Mouse (Mus musculus): ENCODE data around the gene Irx2. TPM values are rescaled to one million over a fixed set of nuclear protein-coding genes. Genes with fewer than 3 reads are reported as not detected.

Irx2 gene
- not detected for total RNA-seq (2021)

DNA sequence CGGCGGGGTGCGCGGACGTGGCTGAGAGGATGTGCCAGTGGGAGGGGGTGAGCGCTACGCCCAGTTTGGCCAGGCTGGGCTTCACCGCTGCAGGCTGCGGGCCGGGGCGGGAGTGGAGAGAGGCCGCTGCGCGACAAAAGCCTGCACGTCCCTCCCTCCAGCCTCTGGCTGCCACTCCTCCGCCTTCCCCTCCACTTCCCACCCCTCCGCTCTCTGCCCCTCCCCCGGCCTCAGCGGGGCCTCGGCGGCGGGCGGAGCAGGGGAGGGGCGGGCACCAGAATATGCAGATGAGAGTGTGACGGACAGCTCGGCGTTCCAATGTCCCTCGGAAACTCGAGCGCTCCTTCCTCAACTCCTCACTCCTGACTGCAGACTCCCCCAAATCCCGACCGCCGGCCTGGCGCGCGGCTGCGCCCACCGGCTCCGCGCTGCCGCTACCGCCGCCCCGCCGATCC, at the start of gene Irx2:
Irx2 (plus strand) TSS at position 359 of the 455 bp plus-strand sequence.
- intact Hi-C loops (cut with DNase I): loop anchor here (5.0 kb wide), 2 partner anchors 336 to 634 kb away; partner anchors contain the start of gene Irx4
- no peak for DNase-seq (ENCODE audit: low spot score in 2 of 2)

- intact Hi-C loops (cut with DNase I): no loop called here
- no peak for DNase-seq (ENCODE audit: low spot score in 2 of 2)
These were observed 47.3 kb upstream of the Irx2 start for GRCm38 (mm10) chr13:72581276-72581675.

DNA sequence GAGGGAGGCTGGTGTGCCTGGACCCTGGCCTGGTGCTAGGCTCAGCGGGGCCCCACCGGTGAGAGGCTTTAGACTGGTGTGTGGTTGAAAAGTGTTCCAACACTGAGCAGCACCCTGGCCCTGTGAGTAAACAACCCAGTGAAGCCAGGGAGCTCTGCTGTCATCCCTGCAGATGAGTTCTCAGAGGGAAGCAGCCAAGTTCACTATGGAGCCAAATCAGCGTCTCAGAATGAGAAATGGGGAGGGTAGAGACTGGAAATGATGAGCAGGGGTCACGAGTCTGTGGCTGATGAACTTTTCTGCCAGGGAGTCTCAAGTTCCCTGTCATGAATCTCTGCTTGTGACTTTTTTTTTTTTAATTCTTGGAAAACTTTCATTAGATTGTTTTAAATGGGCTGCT, 36.1 kb upstream of the Irx2 start:
- intact Hi-C loops (cut with DNase I): no loop called here
- DNase-seq (ENCODE audit: low spot score in 2 of 2): no peak

GRCm38 (mm10) chr13:72593310-72593709, 35.3 kb upstream of the Irx2 start:
- intact Hi-C loops (cut with DNase I): no loop called here
- DNase-seq (ENCODE audit: low spot score in 2 of 2): no peak

- DNase-seq (ENCODE audit: low spot score in 2 of 2): no peak
- intact Hi-C loops (cut with DNase I): no loop called here
These were observed 34.9 kb upstream of the Irx2 start for GRCm38 (mm10) chr13:72593710-72594111.

- intact Hi-C loops (cut with DNase I): no loop called here
- no peak for DNase-seq (ENCODE audit: low spot score in 2 of 2)
These were observed 29.4 kb upstream of the Irx2 start for GRCm38 (mm10) chr13:72599254-72599653.

- intact Hi-C loops (cut with DNase I): no loop called here
- DNase-seq (ENCODE audit: low spot score in 2 of 2): no peak
These were observed 19.9 kb upstream of the Irx2 start for GRCm38 (mm10) chr13:72608706-72609105.

- intact Hi-C loops (cut with DNase I): no loop called here
- no peak for DNase-seq (ENCODE audit: low spot score in 2 of 2)
These were observed 18.3 kb upstream of the Irx2 start for GRCm38 (mm10) chr13:72610277-72610676.

GRCm38 (mm10) chr13:72623926-72624846, 4.4 kb upstream of the Irx2 start:
- intact Hi-C loops (cut with DNase I): loop anchor here (2.0 kb wide), 1 partner anchor 665 kb away; no protein-coding TSS in a partner anchor
- DNase-seq (ENCODE audit: low spot score in 2 of 2): no peak

GRCm38 (mm10) chr13:72624847-72625170, 3.8 kb upstream of the Irx2 start:
- intact Hi-C loops (cut with DNase I): loop anchor here (2.0 to 5.0 kb wide), 3 partner anchors 333 to 666 kb away; partner anchors contain the start of gene Irx4
- no peak for DNase-seq (ENCODE audit: low spot score in 2 of 2)

GRCm38 (mm10) chr13:72625236-72625950, 3.2 kb upstream of the Irx2 start:
- DNase-seq (ENCODE audit: low spot score in 2 of 2): no peak

GRCm38 (mm10) chr13:72627391-72628321, 964 bp upstream of the Irx2 start:
- no peak for DNase-seq (ENCODE audit: low spot score in 2 of 2)
- intact Hi-C loops (cut with DNase I): loop anchor here (5.0 kb wide), 2 partner anchors 335 to 635 kb away; partner anchors contain the start of gene Irx4

More at GRCm38 (mm10) chr13:72625236-72625950, 3.2 kb upstream of the Irx2 start:
- intact Hi-C loops (cut with DNase I): loop anchor here (2.0 to 5.0 kb wide), 3 partner anchors 333 to 667 kb away; partner anchors contain the start of gene Irx4

GRCm38 (mm10) chr13:72628935-72629631, 463 bp downstream of the Irx2 start:
- intact Hi-C loops (cut with DNase I): loop anchor here (5.0 kb wide), 2 partner anchors 337 to 633 kb away; partner anchors contain the start of gene Irx4
- DNase-seq (ENCODE audit: low spot score in 2 of 2): no peak

GRCm38 (mm10) chr13:72629806-72630205, 1.2 kb downstream of the Irx2 start:
- intact Hi-C loops (cut with DNase I): loop anchor here (5.0 kb wide), 2 partner anchors 338 to 632 kb away; partner anchors contain the start of gene Irx4
- no peak for DNase-seq (ENCODE audit: low spot score in 2 of 2)

- no peak for DNase-seq (ENCODE audit: low spot score in 2 of 2)
- intact Hi-C loops (cut with DNase I): no loop called here
These were observed 2.1 kb downstream of the Irx2 start for GRCm38 (mm10) chr13:72630501-72631372.

DNA sequence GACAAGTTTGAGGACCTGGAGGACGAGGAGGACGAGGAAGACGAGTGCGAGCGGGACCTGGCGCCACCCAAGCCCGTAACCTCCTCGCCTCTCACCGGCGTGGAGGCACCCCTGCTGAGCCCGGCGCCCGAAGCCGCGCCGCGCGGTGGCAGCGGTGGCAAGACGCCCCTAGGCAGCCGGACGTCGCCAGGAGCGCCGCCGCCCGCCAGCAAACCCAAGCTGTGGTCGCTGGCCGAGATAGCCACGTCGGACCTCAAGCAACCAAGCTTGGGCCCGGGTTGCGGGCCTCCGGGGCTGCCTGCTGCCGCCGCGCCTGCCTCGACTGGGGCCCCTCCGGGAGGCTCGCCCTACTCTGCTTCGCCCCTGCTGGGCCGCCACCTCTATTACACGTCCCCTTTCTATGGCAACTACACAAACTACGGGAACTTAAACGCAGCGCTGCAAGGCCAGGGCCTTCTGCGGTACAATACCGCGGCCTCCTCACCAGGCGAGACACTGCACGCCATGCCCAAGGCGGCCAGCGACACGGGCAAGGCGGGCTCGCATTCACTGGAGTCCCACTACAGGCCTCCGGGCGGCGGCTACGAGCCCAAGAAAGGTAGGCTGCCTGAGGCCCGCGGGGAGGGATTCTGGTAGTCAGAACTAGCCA, 2.9 kb downstream of the Irx2 start:
- intact Hi-C loops (cut with DNase I): no loop called here

GRCm38 (mm10) chr13:72632361-72632760, 3.7 kb downstream of the Irx2 start:
- DNase-seq (ENCODE audit: low spot score in 2 of 2): no peak
- intact Hi-C loops (cut with DNase I): no loop called here

More for the DNA sequence above, 2.9 kb downstream of the Irx2 start:
- no peak for DNase-seq (ENCODE audit: low spot score in 2 of 2)
